Mouse (Mus musculus) brain, adult 2 months (tissue): ENCODE results near the gene Hbq1b.
A peak's percentile ranks its signal among the peaks of the same experiment; 100 is the strongest.

Source experiments
- DNase-seq: peaks from one replicate; pipeline ENCODE4 v3.0.0; 2011; ENCODE audit warnings: low read depth, low spot score

Hbq1b gene

GRCm38 (mm10) chr11:32286695-32287492 lies at the start of gene Hbq1b:
Gene Hbq1b (plus strand): TSS chr11:32286965.
- peak; percentile 65 for DNase-seq

DNA sequence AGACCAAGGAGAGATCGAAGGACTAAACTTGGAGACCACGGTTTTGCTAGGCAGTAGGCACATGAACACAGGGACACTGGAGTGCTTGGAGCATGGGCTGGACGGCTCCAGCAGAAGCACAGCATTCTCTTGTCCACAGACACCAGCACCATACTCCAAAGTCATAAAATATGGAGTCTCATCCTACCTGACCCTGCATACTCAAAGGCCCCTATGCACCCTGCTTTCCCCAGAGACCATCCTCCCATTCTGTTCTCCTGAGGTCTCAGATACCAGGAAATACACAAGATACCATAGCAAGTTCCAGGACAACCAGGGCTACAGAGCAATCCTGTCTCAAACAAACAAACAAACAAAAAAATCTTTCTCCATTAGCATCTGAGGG lies 49.4 kb upstream of the Hbq1b start:
- no peak for DNase-seq

DNA sequence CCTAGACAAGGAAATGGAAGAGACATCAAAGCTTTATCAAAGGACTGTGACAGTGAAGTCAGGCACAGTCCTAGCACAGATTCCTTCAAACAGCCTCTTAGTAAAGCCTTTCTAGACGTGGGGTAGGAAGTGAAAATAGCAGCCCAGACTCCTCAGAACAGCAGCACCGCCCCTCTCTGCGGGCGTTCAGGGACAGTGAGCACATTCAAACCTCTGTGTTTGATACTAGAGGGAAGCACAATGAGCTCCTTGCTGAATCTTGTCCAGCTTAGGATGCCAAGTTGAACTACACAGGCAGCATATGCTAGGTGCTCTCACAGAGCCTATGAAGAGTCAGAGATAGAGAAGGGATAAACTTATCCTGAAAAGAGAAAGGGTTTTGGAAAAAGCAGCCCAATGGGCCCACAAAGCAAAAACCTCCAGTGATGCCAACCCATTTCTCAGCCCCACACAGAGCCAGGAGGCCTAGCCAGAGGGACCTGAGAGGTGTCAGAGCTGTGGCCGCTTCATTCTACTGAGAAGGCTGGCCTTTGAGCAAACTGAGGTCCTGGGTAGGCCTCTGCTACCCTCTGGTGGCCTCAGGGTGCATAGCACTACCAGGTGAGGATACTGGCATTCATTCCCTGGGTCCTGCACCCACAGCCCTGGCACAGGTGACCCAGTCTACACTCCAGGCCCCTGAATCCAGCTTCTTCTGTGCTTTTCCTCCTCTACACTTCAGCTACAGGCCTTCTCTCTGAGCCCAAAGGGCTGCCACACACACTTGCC lies 48.5 kb upstream of the Hbq1b start:
- peak; percentile 86 for DNase-seq

GRCm38 (mm10) chr11:32241391-32241790 lies 45.4 kb upstream of the Hbq1b start:
- DNase-seq = no peak

- no peak for DNase-seq
Measured at GRCm38 (mm10) chr11:32242209-32242608, 44.6 kb upstream of the Hbq1b start.

- peak; percentile 75 for DNase-seq
Measured at GRCm38 (mm10) chr11:32243205-32243955, 43.4 kb upstream of the Hbq1b start.

GRCm38 (mm10) chr11:32244064-32244463 lies 42.7 kb upstream of the Hbq1b start:
- no peak for DNase-seq

DNA sequence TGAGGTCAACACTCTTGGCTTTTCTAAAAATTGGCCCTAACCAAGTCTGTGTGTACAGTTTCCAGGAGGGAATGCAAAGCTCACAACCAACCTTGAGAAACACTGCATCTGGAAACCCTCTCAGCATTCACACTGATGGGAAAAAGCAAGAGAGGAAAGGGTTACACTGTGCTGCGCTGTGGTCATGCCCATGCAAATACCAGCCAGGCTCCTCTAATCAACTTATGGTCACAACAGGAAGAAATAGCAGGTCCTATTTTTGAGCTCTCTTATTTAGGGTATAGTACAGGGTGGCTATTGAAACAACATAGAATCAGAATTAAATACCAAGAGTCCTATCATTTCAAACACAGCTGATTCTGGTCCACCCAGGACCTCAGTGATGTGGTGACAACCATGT lies 42.1 kb upstream of the Hbq1b start:
- DNase-seq = no peak

- no peak for DNase-seq
Measured at GRCm38 (mm10) chr11:32245614-32246013, 41.2 kb upstream of the Hbq1b start.

- no peak for DNase-seq
Measured at GRCm38 (mm10) chr11:32247068-32247467, 39.7 kb upstream of the Hbq1b start.

- peak; percentile 60 for DNase-seq
Measured at GRCm38 (mm10) chr11:32248350-32248749, 38.4 kb upstream of the Hbq1b start.

- peak; percentile 81 for DNase-seq
Measured at GRCm38 (mm10) chr11:32250880-32251763, 35.6 kb upstream of the Hbq1b start.

- peak; percentile 57 for DNase-seq
Measured at GRCm38 (mm10) chr11:32253121-32253520, 33.6 kb upstream of the Hbq1b start.

- DNase-seq = no peak
Measured at GRCm38 (mm10) chr11:32256146-32256545, 30.6 kb upstream of the Hbq1b start.

DNA sequence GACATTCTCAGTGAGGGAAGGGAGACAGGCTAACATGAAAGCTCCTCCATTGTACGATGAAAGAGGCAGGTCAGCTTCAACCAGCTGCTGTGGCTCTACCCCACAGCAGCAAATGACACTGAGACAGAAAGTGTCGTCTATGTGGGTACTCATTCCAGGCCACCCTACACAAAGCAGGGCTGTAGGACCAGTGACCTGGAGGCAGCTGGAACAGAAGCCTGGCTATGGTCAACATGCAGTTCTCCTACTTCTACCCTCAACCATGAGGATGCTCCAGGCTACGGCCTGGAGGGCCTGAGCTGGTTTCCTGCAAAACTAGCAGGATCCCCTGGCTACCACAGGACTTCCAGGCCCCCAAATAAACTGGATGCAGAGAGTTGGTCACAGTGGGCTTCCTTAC lies 30.2 kb upstream of the Hbq1b start:
- DNase-seq = no peak

DNA sequence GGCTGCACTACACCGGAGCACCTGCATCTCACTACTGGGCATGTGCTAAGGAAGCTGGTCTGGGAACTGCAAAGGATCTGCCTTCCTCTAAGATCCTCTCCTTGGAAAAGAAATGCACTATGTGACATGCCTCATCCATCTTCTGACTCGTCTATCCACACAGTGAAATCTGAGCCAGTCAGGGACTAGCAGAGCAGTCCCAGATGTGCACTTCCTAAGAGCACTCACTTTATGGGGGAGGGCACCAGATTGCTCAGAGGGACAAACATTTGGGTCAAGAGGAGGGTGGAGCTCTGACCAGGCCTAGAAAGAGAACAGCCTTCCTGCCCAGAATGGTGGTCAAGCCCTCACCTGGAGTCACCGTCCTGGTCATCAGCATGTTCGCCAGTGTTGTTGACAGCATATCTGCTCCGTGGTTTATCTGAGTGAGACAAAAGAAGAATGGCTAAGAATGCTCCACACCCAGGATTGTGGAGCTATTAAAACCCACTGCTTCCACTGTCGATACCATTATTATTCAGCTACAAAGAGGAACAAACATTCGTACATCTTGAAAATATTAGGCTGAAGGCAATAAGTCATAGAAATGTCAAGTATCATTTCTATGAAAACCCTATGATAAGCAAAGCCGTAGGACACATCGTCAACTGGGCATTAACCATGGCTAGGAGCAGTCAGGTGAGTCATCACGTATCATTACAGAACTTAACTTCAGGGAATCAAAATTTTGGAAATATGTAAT lies 23.9 kb upstream of the Hbq1b start:
- DNase-seq = no peak

- DNase-seq = no peak
Measured at GRCm38 (mm10) chr11:32265117-32265738, 21.5 kb upstream of the Hbq1b start.

- DNase-seq = no peak
Measured at GRCm38 (mm10) chr11:32266194-32266593, 20.6 kb upstream of the Hbq1b start.

DNA sequence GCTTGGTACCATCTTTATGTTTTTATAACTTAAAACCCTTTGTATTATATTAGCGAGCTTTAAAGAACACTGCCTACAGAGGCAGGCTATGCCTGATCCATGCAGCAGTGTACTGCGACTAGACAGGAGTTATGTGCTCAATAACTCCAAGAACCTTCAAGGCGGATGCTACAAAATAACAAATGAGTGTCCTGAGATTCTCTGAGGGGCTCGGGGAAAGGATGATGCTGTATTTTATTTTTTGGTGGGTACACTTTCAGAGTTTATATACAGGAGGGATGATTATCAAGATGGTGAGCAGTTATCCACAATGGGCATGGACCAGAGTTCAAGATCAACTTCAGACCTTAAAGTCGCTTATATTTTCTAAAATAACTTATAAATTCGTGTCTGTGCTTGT lies 20.0 kb upstream of the Hbq1b start:
- peak; percentile 14 for DNase-seq
